Mouse (Mus musculus) limb, embryonic 12.5 days (tissue): ENCODE data around the gene Il2rb. TPM values are rescaled to one million over a fixed set of nuclear protein-coding genes. Genes with fewer than 3 reads are reported as not detected.
A peak's percentile ranks its signal among the peaks of the same experiment; 100 is the strongest.

Source experiments
- ATAC-seq: fragments of 200-750 bp; cut with Nextera tagmentation; 2 replicates; pipeline ENCODE4 v1.8.0; 2017; ENCODE audit warnings: low read depth, moderate TSS enrichment; ENCODE audit not compliant: insufficient number of reproducible peaks, insufficient read depth, low FRiP score, low TSS enrichment
- H3K27ac ChIP-seq: fragments of 300-500 bp; sonication (generic); 2 replicates; pipeline ENCODE4 v1.5.1; 2016; ENCODE audit warnings: mild to moderate bottlenecking, moderate library complexity
- H3K27me3 ChIP-seq: fragments of 300-500 bp; sonication (generic); 2 replicates; pipeline ENCODE4 v1.6.1; 2016; ENCODE audit warnings: mild to moderate bottlenecking, moderate library complexity
- H3K36me3 ChIP-seq: fragments of 300-500 bp; sonication (generic); 2 replicates; pipeline ENCODE4 v1.6.1; 2016; ENCODE audit warnings: mild to moderate bottlenecking, moderate library complexity
- H3K4me1 ChIP-seq: fragments of 300-500 bp; sonication (generic); replicated peaks from 2 replicates; pipeline ENCODE4 v1.6.1; 2016
- H3K4me2 ChIP-seq: fragments of 300-500 bp; sonication (generic); 2 replicates; pipeline ENCODE4 v1.6.1; 2016; ENCODE audit warnings: mild to moderate bottlenecking, moderate library complexity
- H3K4me3 ChIP-seq: fragments of 300-500 bp; sonication (generic); replicated peaks from 2 replicates; pipeline ENCODE4 v1.5.1; 2016; ENCODE audit warnings: mild to moderate bottlenecking
- H3K9ac ChIP-seq: fragments of 300-500 bp; sonication (generic); replicated peaks from 2 replicates; pipeline ENCODE4 v1.6.1; 2016; ENCODE audit warnings: mild to moderate bottlenecking, moderate library complexity
- H3K9me3 ChIP-seq: fragments of 300-500 bp; sonication (generic); 2 replicates; pipeline ENCODE4 v1.6.1; 2016; ENCODE audit warnings: mild to moderate bottlenecking, moderate library complexity
- WGBS: fragments of 180-500 bp; shearing (Covaris S2); methylation state at CpG from one replicate; pipeline ENCODE4 v1.1.7; 2016; 5-methylcytosine and 5-hydroxymethylcytosine counted together
- polyA plus RNA-seq: library from polyadenylated mRNA; unstranded; fragments of >200 nt; fragmentation: Nextera tagmentation; extraction: Ambion mirVana; gene quantifications from 2 replicates; pipeline ENCODE4 v1.2.1, GENCODE M21; 2016

The Il2rb gene
- polyA plus RNA-seq, 1 experiment from 2014 or later = 0.05 TPM

DNA sequence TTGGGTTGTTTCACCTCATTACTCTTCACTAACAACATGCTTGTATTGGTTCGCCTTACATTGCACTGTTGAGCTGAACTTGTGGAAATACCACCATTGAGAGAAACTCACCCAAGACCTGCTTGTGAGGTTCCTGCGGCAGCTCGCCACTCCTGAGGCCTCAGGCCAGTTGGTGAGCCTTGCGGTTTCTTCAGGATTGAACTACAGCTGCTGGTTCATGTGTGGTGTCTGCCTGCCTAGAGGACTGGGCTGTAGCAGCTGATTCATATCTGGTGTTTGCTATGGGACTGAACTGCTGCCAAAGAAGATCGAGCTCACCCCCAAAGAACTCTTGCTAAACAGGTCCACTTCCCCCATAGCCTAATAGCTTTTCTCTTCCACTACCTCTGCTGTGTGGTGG, 9.7 kb upstream of the Il2rb start:
- Histone ChIP-seq H3K9ac (no peak overlapping the region), H3K27me3 (no peaks in the 10 kb centered on the region), H3K4me2 (no peak overlapping the region), H3K9me3 (peaks cover 9% of the 10 kb centered on the region), H3K36me3 (no peaks in the 10 kb centered on the region), H3K4me3 (no peak overlapping the region), H3K27ac (no peak overlapping the region), H3K4me1 (peaks cover 3% of the 10 kb centered on the region)
- 89% methylated on average over 5 of the region's 5 CpGs for WGBS
- ATAC-seq = no peak

DNA sequence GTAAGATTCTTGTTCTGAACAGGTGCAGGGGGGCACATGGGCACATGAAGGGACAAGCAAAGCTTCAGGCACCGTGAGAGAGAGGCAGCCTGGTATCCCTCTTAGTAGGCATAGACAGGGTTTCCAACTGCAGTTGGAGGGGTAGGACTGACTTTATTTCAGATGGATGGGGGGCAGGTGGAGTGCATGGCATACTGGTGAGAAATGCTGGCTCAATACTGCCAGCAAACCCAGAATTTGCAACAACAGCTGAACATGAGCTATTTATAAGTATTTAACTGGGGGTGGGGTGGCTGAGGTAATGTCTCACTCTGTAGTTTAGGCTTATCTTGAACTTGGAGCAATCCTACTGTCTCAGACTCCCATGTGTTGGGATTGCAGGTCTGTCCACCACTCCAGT, 8.9 kb upstream of the Il2rb start:
- Histone ChIP-seq H3K27ac (no peak overlapping the region), H3K9ac (no peak overlapping the region), H3K4me3 (no peak overlapping the region), H3K4me1 (no peaks in the 10 kb centered on the region; the same call in 1 of the 2 replicates), H3K9me3 (peaks cover 9% of the 10 kb centered on the region), H3K27me3 (no peaks in the 10 kb centered on the region), H3K4me2 (no peak overlapping the region), H3K36me3 (no peaks in the 10 kb centered on the region)
- WGBS = 84% methylated on average over 1 of the region's 1 CpGs
- ATAC-seq = no peak

DNA sequence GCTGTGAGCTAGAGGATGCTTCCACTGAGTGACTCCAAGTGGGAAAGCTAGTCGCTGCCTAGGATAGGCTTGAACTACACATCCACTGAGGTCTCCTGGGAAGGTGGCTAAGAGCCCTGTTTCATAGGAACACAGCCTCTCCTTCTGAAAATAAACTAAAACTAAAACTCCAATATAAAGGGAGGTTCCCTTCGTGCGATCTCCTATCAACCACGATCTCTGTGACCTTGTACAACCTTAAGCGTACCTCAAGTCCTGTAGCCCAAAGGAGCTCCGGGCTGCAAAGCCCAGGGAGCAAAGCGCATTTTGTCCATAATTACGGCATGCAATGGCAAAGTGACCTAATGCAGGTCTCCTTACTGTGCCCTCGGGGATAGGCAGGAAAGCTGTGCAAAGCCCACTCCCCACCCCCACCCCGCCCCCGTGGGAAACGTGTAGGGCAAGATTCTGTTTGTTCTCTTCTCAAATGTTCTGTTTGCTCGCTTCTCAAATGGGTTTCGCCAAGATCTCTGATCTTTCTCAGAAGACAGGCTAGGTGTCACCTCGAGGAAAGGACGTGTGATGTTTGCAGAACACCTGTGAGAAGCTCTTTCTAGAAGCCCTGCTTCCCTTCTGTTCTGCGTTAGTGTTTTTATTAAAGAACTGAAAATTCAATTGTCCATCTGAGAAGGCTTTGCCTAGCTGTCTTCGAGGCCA, 7.5 kb upstream of the Il2rb start:
- no peak for ATAC-seq

DNA sequence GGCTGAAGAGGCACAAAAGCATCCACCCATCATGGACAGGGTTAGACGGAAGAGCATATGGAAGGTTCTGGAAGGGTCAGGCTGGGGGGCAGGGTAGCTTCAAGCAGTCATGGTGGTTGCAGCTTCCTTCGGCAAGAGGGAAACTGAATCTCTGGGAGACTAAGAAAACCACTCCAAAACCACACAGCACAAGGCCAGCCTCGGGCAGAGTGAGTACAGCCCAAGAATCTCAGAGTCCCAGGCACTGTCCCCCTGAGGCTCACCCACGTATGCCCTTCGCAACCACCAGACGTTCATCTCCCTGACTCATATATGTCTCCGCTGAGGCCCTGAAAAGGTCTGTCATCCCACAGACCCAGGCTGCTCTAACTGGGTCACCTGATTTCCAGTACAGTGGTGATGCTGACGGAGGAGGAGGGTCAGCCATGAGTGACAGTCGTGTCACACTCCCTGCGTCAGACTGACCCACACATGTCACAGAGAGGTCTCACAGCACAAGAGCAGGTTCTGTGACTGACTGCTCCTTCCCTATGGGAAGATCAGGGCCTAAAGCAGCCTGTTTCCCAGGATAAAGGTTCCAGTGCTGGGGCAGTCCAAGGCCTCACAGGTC, 1.6 kb downstream of the Il2rb start:
- ATAC-seq = no peak

More for the DNA sequence above, 7.5 kb upstream of the Il2rb start:
- Histone ChIP-seq H3K27ac (no peak overlapping the region), H3K4me2 (no peak overlapping the region), H3K4me3 (no peak overlapping the region), H3K9ac (no peak overlapping the region), H3K9me3 (peaks cover 9% of the 10 kb centered on the region), H3K36me3 (no peaks in the 10 kb centered on the region), H3K4me1 (no peaks in the 10 kb centered on the region; the same call in 1 of the 2 replicates), H3K27me3 (peaks cover 5% of the 10 kb centered on the region; the same call in 1 of the 2 replicates)
- 78% methylated on average over 18 of the region's 18 CpGs for WGBS

DNA sequence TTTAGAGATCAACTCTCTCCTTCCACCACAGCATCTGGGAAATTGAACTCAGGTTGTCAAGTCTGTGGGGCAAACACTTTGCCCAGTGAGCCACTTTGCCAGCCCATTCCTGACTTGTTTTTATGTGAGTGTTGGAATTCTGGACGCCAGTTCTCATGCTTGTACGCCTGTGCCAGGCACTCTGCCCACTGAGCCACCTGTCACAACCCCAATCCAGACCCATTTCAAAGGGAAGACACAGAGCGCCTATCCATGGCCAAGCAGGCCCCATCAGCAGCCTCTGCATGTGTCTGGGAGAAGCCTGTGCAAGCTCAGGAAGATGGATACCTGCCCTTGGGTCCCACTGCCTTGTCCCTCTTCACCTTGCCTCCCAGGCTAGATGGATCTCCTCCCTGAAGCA, 3.8 kb downstream of the Il2rb start:
- ATAC-seq = no peak
- Histone ChIP-seq H3K27me3 (peaks cover 7% of the 10 kb centered on the region; the same call in 1 of the 2 replicates), H3K4me1 (peaks cover 11% of the 10 kb centered on the region), H3K27ac (no peak overlapping the region), H3K9me3 (no peaks in the 10 kb centered on the region), H3K4me3 (no peak overlapping the region), H3K4me2 (no peak overlapping the region), H3K36me3 (no peaks in the 10 kb centered on the region), H3K9ac (no peak overlapping the region)
- WGBS = 86% methylated on average over 3 of the region's 3 CpGs

More for the DNA sequence above, 1.6 kb downstream of the Il2rb start:
- H3K36me3 ChIP-seq = no peaks in the 10 kb centered on the region
- H3K9ac ChIP-seq = no peak overlapping the region
- H3K4me1 ChIP-seq = peaks cover 11% of the 10 kb centered on the region
- H3K27ac ChIP-seq = no peak overlapping the region
- H3K4me3 ChIP-seq = no peak overlapping the region
- H3K27me3 ChIP-seq = peaks cover under 1% of the 10 kb centered on the region; the same call in 1 of the 2 replicates
- no peak overlapping the region for H3K4me2 ChIP-seq
- WGBS = 87% methylated on average over 10 of the region's 10 CpGs
- no peaks in the 10 kb centered on the region for H3K9me3 ChIP-seq

DNA sequence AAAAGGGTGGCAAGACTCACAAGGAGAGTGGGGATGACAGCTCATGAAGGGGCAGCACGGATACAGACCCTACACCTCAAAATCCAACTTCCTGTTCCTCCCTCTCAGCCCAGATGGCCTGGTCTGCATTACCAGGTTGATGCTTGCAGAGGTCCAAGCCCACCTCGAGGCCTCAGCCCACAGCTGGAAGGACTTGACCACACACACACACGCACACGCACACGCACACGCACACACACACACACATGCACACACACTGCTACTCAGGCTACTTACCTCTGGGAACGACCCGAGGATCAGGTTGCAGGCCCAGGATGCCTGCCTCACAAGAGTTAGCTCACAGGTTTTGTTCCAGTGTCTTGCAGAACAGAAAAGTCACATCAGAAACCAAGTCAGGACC, 5.2 kb downstream of the Il2rb start:
- Histone ChIP-seq H3K4me3 (no peak overlapping the region), H3K9me3 (no peaks in the 10 kb centered on the region), H3K4me2 (no peak overlapping the region), H3K27ac (peak overlapping the region; percentile 81), H3K36me3 (no peaks in the 10 kb centered on the region), H3K4me1 (peaks cover 11% of the 10 kb centered on the region), H3K27me3 (peaks cover 10% of the 10 kb centered on the region; the same call in 1 of the 2 replicates), H3K9ac (no peak overlapping the region)
- 48% methylated on average over 8 of the region's 8 CpGs for WGBS
- no peak for ATAC-seq

DNA sequence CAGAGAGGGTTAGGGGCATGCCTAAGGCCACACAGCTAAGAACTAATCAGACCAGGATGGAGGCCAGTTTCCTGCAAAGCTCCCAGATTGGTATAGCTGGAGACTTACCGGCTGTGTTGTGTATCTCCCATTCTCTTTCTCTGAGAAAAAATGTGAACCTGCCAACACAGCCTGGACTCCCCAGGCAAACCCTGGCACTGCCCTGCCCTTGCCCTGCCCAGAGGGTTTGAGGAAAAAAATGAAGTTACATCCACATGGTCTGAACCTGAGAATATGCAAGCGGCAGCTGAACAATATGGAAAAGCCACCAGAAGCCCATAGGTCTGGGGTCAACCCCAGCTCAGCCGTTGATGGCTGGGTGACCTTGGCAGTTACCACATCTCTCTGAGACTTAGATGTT, 5.8 kb downstream of the Il2rb start:
- no peak overlapping the region for H3K4me2 ChIP-seq
- H3K36me3 ChIP-seq = no peaks in the 10 kb centered on the region
- peaks cover 10% of the 10 kb centered on the region; the same call in 1 of the 2 replicates for H3K27me3 ChIP-seq
- peaks cover 11% of the 10 kb centered on the region for H3K4me1 ChIP-seq
- H3K9me3 ChIP-seq = no peaks in the 10 kb centered on the region
- 92% methylated on average over 3 of the region's 3 CpGs for WGBS
- H3K9ac ChIP-seq = no peak overlapping the region
- H3K4me3 ChIP-seq = no peak overlapping the region
- H3K27ac ChIP-seq = no peak overlapping the region
- no peak for ATAC-seq

DNA sequence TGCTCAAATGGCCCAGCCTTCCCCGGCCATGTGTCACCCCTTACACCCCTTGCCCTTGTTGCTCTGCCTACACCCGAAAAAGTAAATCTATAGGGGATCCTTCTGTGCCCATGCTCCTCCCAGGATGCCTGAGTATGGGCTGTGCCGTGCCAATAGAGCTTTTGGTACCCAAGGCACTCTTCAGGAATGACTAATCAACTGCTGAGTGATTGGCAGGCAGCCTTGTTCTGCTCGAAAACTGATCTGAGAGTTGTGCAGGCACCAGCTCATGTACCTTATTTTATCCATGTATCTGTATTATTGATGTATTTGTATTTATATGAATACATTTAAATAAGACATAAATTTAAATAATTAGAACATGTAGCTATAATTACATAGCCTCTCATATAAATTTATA, 8.0 kb downstream of the Il2rb start:
- no peak for ATAC-seq
- no peaks in the 10 kb centered on the region for H3K36me3 ChIP-seq
- H3K4me1 ChIP-seq = peaks cover 11% of the 10 kb centered on the region
- H3K4me2 ChIP-seq = no peak overlapping the region
- H3K27me3 ChIP-seq = peaks cover 10% of the 10 kb centered on the region; the same call in 1 of the 2 replicates
- H3K9ac ChIP-seq = no peak overlapping the region
- 71% methylated on average over 4 of the region's 4 CpGs for WGBS
- no peaks in the 10 kb centered on the region for H3K9me3 ChIP-seq
- no peak overlapping the region for H3K27ac ChIP-seq
- H3K4me3 ChIP-seq = no peak overlapping the region

DNA sequence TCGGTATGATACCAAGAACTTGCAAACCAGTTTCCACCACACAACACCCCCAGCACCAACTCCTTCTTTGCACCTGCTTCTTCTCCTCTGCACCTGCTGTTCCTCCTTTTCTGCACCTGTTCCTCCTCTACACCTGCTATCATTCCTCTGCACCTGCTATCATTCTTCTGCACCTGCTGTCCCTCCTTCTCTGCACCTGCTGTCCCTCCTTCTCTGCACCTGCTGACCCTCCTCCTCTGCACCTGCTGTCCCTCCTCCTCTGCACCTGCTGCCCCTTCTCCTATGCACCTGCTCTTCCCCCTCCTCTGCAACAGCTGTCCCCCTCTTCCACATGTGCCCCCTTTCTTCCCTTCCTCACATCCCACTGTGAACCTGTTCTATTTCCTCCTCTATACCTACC, 8.5 kb downstream of the Il2rb start:
- Histone ChIP-seq H3K4me2 (no peak overlapping the region), H3K9ac (no peak overlapping the region), H3K27me3 (peaks cover 10% of the 10 kb centered on the region; the same call in 1 of the 2 replicates), H3K9me3 (no peaks in the 10 kb centered on the region), H3K4me1 (peaks cover 11% of the 10 kb centered on the region), H3K27ac (no peak overlapping the region), H3K36me3 (no peaks in the 10 kb centered on the region), H3K4me3 (no peak overlapping the region)
- ATAC-seq = no peak
- WGBS = 100% methylated on average over 1 of the region's 1 CpGs

DNA sequence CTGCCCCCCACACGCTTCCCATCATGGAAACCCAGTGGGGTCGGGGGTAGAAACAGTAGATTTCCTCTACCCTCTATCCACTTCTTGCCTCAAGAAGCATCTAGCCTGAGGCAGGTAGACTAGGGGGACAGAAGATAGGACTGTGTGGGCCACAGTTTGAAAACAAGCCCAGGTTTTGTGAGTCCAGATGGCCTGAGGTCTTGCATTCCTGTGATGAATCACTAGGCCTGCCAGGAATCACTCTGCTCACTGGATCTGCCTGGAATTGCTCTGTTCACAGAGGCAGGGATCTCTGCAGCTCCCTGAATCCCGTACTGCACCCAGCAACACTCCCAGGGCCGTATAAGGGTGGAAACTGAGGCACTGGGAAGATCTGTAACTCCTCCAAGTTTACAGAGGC, 11.8 kb downstream of the Il2rb start:
- Histone ChIP-seq H3K9me3 (no peaks in the 10 kb centered on the region; the same call in 1 of the 2 replicates), H3K4me3 (no peak overlapping the region), H3K27ac (no peak overlapping the region), H3K36me3 (no peaks in the 10 kb centered on the region), H3K4me2 (no peak overlapping the region), H3K4me1 (no peaks in the 10 kb centered on the region), H3K9ac (no peak overlapping the region), H3K27me3 (peaks cover 10% of the 10 kb centered on the region; the same call in 1 of the 2 replicates)
- no peak for ATAC-seq
- 76% methylated on average over 4 of the region's 4 CpGs for WGBS

DNA sequence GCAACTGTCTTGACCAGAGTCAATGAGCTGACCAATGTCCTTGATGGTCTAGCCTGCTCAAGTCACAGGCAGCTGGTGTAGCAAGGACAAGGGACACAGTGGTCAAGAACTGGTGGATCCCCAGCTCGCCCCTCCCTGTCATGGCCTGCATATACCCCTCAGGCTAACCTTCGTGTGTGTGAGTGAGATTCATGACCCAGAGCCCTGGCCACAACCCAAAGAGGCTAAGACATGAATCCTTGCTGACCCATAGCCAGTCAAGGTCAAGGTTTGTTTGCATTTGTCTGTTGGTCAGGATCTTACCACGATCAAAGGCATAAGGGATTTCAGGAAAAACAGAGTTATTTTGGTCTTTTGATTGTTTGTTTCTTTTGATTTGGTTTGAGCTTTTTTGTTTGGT, 12.6 kb downstream of the Il2rb start:
- no peak overlapping the region for H3K9ac ChIP-seq
- 85% methylated on average over 3 of the region's 3 CpGs for WGBS
- H3K9me3 ChIP-seq = no peaks in the 10 kb centered on the region; the same call in 1 of the 2 replicates
- H3K4me3 ChIP-seq = no peak overlapping the region
- H3K36me3 ChIP-seq = no peaks in the 10 kb centered on the region
- H3K4me2 ChIP-seq = no peak overlapping the region
- H3K27me3 ChIP-seq = peaks cover 10% of the 10 kb centered on the region; the same call in 1 of the 2 replicates
- H3K27ac ChIP-seq = no peak overlapping the region
- no peaks in the 10 kb centered on the region for H3K4me1 ChIP-seq
- no peak for ATAC-seq
